Mouse (Mus musculus) thymus, postnatal 14 days (tissue): ENCODE data around the gene Efemp1.

Experiments
- DNase-seq: peaks from one replicate; pipeline ENCODE4 v3.0.0; 2021

Efemp1 gene

GRCm38 (mm10) chr11:28939651-28940050 lies 86.6 kb downstream of the Efemp1 start:
- DNase-seq = no peak

DNA sequence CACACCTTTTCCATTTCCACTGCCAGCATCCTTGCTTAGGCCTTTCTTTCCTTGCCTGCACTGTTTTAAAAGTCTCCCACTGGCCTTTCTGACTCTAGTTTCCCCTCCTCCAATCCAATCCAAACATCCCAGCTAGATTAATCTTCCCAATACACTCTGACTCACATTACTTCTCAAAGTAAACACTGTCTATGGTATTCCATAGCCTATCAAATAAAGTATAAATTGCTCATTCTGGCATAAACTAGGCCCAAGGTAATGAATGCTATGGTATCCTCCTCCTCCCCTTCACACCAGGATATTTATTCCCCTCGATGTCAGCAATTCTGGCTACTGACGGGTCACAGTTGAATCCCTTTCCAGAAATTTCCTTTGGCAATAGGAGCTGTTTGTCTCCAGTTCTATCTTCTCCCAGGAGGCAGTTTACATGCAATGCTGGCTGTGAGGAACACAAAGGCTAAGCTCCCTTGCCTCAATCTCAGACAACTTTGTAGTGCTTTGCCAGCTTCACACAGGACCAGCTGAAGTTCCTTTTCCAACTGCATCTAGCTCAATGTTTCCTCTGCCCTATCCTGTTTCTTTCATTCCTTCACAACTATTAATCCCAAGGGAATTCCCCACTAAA lies 98.7 kb downstream of the Efemp1 start:
- no peak for DNase-seq

GRCm38 (mm10) chr11:28954673-28955304 lies 101.8 kb downstream of the Efemp1 start:
- DNase-seq = no peak

- DNase-seq = no peak
These were observed 102.3 kb downstream of the Efemp1 start for GRCm38 (mm10) chr11:28955305-28955701.

GRCm38 (mm10) chr11:28961381-28961780 lies 108.4 kb downstream of the Efemp1 start:
- DNase-seq = no peak
